Mouse (Mus musculus): Measurements from ENCODE around the gene Polrmt. TPM values are rescaled to one million over a fixed set of nuclear protein-coding genes. Genes with fewer than 3 reads are reported as not detected.

The Polrmt gene
- total and polyA plus RNA-seq, 2 experiments: 7.7 to 42.4 TPM

DNA sequence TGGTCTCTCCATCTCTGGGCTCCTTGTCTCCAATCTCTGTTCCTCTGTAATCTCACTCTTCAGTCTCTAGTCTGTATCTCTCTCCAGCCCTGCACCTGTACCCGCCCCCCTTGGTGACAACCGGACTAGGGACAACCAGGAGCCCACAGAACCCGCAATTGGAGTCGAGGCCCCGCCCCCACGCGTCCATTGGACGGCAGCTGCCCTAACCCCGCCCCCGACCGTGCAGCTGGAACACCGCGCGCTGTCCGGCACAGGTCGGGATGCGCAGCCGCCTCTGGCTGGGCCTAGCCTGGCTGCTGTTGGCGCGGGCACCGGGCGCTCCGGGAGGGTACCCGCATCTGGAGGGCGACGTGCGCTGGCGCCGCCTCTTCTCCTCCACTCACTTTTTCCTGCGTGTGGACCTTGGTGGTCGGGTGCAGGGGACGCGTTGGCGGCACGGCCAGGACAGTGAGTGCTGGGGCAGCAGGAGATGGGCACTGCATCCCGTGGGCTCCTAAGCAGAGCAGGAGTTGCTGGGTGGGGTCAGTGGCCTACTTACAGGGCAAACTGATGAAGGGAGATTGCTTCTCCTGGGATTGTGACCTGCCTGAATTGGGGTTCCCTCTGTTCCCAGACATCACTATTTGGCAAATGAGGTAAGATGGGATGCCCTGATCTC is 8.6 kb upstream of the Polrmt start, which contains the start of gene Fgf22:
TSS of gene Fgf22 (plus strand) at position 221 of the 661 bp plus-strand sequence.
- Histone ChIP-seq H3K36me3 (ENCODE audit: control insufficient read depth, insufficient read depth, low read length) (0 out of 2 replicates have a peak, but pooled peaks cover 2% of the 10 kb centered on the region), H3K27me3 (ENCODE audit: control insufficient read depth, insufficient read depth, low read length) (no peaks in the 10 kb centered on the region), H3K4me1 (ENCODE audit: control insufficient read depth, insufficient read depth, low read length) (no peaks in the 10 kb centered on the region), H3K27ac (replicated peaks; ENCODE audit: insufficient read depth, low read depth, low read length) (no peak within 1 kb of the TSS), H3K79me2 (ENCODE audit: control insufficient read depth, insufficient read depth, low read length) (no peaks in the 10 kb centered on the region), H3K9ac (ENCODE audit: low read depth, low read length) (no peak within 1 kb of the TSS; the same call in 1 of the 2 replicates), H3K4me3 (ENCODE audit: insufficient read depth, low read depth, low read length) (no peak within 1 kb of the TSS)
- DNase-seq (ENCODE audit: extremely low read depth, low read depth, low spot score): peak; percentile 26
- 7% methylated on average over 36 of the region's 36 CpGs for WGBS
- TF ChIP-seq CTCF (IDR thresholded peaks at IDR 0.05; ENCODE audit: low read depth, low read length) (no peak), POLR2A (IDR thresholded peaks at IDR 0.05; ENCODE audit: extremely low read depth, insufficient read depth, low read length) (no peak)

DNA sequence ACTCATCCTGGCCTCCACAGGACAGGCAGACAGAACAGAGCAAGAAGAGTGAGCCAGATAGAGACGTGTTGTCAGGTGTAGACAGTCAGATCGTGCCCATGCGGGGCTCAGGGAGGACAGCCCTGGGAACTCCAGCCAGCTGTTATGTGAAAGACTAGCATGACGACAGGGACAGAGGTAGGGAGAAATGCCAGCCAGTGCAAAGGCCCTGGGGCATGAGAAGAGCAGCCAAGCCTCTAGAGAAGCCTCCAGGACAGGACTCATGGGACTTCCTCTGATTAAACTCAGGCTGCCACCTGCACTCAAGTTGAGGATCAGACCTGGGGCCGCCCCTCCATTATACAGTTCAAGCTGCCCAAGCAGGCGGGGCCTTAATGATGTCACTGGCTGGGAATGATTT is 2.1 kb upstream of the Polrmt start:
- H3K4me3 ChIP-seq (ENCODE audit: insufficient read depth, low read depth, low read length): no peak overlapping the region
- no peaks in the 10 kb centered on the region for H3K79me2 ChIP-seq (ENCODE audit: control insufficient read depth, insufficient read depth, low read length)
- TF ChIP-seq CTCF (IDR thresholded peaks at IDR 0.05; ENCODE audit: low read depth, low read length) (no peak), POLR2A (IDR thresholded peaks at IDR 0.05; ENCODE audit: extremely low read depth, insufficient read depth, low read length) (no peak)
- 83% methylated on average over 6 of the region's 6 CpGs for WGBS
- H3K27me3 ChIP-seq (ENCODE audit: control insufficient read depth, insufficient read depth, low read length): no peaks in the 10 kb centered on the region
- no peak overlapping the region for H3K9ac ChIP-seq (ENCODE audit: low read depth, low read length)
- H3K27ac ChIP-seq (replicated peaks; ENCODE audit: insufficient read depth, low read depth, low read length): no peak overlapping the region
- no peak for DNase-seq (ENCODE audit: extremely low read depth, low read depth, low spot score)
- H3K36me3 ChIP-seq (ENCODE audit: control insufficient read depth, insufficient read depth, low read length): no peaks in the 10 kb centered on the region
- H3K4me1 ChIP-seq (ENCODE audit: control insufficient read depth, insufficient read depth, low read length): peaks cover 5% of the 10 kb centered on the region

DNA sequence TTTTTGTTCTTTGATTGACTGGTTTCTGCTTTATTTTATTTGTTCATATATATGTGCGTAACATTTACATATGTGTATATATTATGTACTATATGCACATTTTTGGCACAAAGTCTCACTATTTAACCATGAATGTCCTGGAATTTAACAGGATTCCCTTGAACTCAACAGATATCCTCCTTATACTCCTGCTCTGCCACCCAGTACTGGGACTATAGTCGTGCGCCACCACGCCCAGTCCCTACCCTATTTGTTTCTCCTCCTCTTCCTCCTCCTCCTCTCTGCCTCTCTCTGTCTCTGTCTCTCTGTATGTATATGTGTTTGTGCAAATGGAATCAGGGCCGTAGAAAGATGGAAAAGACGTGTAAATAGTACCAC is 382 bp upstream of the Polrmt start:
- DNase-seq (ENCODE audit: extremely low read depth, low read depth, low spot score): no peak
- WGBS: 24% methylated on average over 6 of the region's 6 CpGs
- H3K4me3 ChIP-seq (ENCODE audit: insufficient read depth, low read depth, low read length): peak overlapping the region; percentile 19; the same call in 1 of the 2 replicates
- no peak overlapping the region for H3K9ac ChIP-seq (ENCODE audit: low read depth, low read length)
- peaks cover 5% of the 10 kb centered on the region for H3K4me1 ChIP-seq (ENCODE audit: control insufficient read depth, insufficient read depth, low read length)
- H3K27me3 ChIP-seq (ENCODE audit: control insufficient read depth, insufficient read depth, low read length): no peaks in the 10 kb centered on the region
- no peak for TF ChIP-seq CTCF (IDR thresholded peaks at IDR 0.05; ENCODE audit: low read depth, low read length)
- no peak for TF ChIP-seq POLR2A (IDR thresholded peaks at IDR 0.05; ENCODE audit: extremely low read depth, insufficient read depth, low read length)
- no peak overlapping the region for H3K27ac ChIP-seq (replicated peaks; ENCODE audit: insufficient read depth, low read depth, low read length)
- H3K79me2 ChIP-seq (ENCODE audit: control insufficient read depth, insufficient read depth, low read length): no peaks in the 10 kb centered on the region
- peaks cover 2% of the 10 kb centered on the region; the same call in 1 of the 2 replicates for H3K36me3 ChIP-seq (ENCODE audit: control insufficient read depth, insufficient read depth, low read length)

DNA sequence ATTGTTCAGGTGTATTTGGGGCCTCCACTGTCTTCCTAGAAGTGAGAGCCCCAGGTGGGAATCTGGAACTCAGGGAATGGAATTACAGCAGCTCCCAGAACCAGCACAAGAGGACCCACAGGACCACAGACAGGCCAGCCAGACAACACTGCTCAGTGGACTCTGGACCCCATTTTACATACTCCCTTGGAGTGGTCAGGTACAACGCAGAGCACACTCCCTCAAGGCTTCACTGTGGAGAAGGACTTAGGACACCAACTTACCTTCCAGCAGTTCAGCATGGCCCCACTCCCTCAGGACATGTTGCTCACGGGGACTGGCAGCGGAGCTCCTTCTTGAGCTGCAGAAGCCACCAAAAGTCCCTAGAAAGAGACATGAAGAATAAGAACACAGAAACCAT is 970 bp downstream of the Polrmt start:
- H3K79me2 ChIP-seq (ENCODE audit: control insufficient read depth, insufficient read depth, low read length): no peaks in the 10 kb centered on the region
- H3K4me3 ChIP-seq (ENCODE audit: insufficient read depth, low read depth, low read length): no peak overlapping the region
- TF ChIP-seq CTCF (IDR thresholded peaks at IDR 0.05; ENCODE audit: low read depth, low read length): no peak
- TF ChIP-seq POLR2A (IDR thresholded peaks at IDR 0.05; ENCODE audit: extremely low read depth, insufficient read depth, low read length): no peak
- peaks cover 5% of the 10 kb centered on the region for H3K4me1 ChIP-seq (ENCODE audit: control insufficient read depth, insufficient read depth, low read length)
- no peaks in the 10 kb centered on the region for H3K27me3 ChIP-seq (ENCODE audit: control insufficient read depth, insufficient read depth, low read length)
- DNase-seq (ENCODE audit: extremely low read depth, low read depth, low spot score): no peak
- 87% methylated on average over 3 of the region's 3 CpGs for WGBS
- no peak overlapping the region for H3K27ac ChIP-seq (replicated peaks; ENCODE audit: insufficient read depth, low read depth, low read length)
- peaks cover 7% of the 10 kb centered on the region; the same call in 1 of the 2 replicates for H3K36me3 ChIP-seq (ENCODE audit: control insufficient read depth, insufficient read depth, low read length)
- H3K9ac ChIP-seq (ENCODE audit: low read depth, low read length): no peak overlapping the region

DNA sequence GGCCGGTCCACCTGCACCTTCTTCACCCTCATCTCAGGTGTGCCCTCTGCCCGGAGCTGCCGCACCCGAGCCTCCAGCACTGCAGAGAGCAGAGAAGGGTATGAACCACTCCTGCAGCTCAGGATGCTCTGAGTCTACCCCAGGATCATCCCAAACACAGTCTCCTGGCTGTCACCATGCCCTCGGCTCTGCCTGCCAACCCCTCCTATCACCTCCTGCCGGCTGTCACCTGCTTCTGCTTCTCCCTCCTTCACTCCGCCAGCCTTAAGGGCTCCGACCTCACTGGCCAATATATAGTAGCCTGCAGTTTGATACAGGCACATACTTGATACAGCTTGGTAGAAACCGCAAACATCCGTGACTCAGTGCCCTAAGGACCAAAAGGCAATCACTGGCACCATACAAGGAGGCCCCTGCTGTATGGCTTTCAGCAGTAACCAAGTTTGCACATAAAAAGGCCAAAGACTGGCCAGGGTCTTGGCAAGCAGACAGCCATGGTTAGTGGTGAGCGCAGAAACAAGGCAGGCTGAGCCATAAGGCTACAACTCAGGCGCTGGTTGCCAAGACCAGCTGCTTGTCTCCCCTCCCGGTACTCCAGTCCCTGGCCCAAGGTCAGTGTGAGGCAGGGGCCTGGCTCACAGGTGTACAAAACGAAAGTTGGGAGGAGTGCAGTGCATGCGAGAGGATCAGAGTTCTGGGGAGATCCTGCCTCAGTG is 2.6 kb downstream of the Polrmt start:
- no peak overlapping the region for H3K4me3 ChIP-seq (ENCODE audit: insufficient read depth, low read depth, low read length)
- H3K4me1 ChIP-seq (ENCODE audit: control insufficient read depth, insufficient read depth, low read length): peaks cover 5% of the 10 kb centered on the region
- H3K79me2 ChIP-seq (ENCODE audit: control insufficient read depth, insufficient read depth, low read length): no peaks in the 10 kb centered on the region
- peaks cover 10% of the 10 kb centered on the region for H3K36me3 ChIP-seq (ENCODE audit: control insufficient read depth, insufficient read depth, low read length)
- 95% methylated on average over 15 of the region's 15 CpGs for WGBS
- H3K9ac ChIP-seq (ENCODE audit: low read depth, low read length): no peak overlapping the region
- no peak for DNase-seq (ENCODE audit: extremely low read depth, low read depth, low spot score)
- H3K27me3 ChIP-seq (ENCODE audit: control insufficient read depth, insufficient read depth, low read length): no peaks in the 10 kb centered on the region
- no peak for TF ChIP-seq CTCF (IDR thresholded peaks at IDR 0.05; ENCODE audit: low read depth, low read length)
- no peak for TF ChIP-seq POLR2A (IDR thresholded peaks at IDR 0.05; ENCODE audit: extremely low read depth, insufficient read depth, low read length)
- no peak overlapping the region for H3K27ac ChIP-seq (replicated peaks; ENCODE audit: insufficient read depth, low read depth, low read length)

DNA sequence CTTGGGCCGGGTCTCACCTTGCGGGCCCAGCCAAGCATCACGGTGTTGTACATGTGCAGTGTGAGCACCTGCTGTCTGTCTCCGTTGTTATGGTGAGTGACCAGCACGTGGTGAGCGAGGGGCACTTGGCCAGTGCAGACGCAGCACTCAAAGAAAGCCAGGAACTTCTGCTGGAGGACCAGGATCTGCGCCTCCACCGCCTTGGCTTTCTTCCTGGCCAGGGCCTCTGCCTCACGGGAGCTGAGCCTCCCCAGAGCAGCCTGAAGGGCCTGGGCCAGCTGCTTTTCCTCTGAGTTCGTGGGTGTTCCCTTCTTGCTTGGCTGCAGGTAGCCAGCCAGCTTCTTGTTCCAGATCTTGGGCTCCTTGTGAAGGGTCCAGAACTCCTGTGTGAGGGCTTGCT is 3.2 kb downstream of the Polrmt start:
- Histone ChIP-seq H3K27me3 (ENCODE audit: control insufficient read depth, insufficient read depth, low read length) (no peaks in the 10 kb centered on the region), H3K9ac (ENCODE audit: low read depth, low read length) (no peak overlapping the region), H3K36me3 (ENCODE audit: control insufficient read depth, insufficient read depth, low read length) (peaks cover 10% of the 10 kb centered on the region), H3K4me1 (ENCODE audit: control insufficient read depth, insufficient read depth, low read length) (peaks cover 5% of the 10 kb centered on the region), H3K4me3 (ENCODE audit: insufficient read depth, low read depth, low read length) (no peak overlapping the region), H3K79me2 (ENCODE audit: control insufficient read depth, insufficient read depth, low read length) (no peaks in the 10 kb centered on the region), H3K27ac (replicated peaks; ENCODE audit: insufficient read depth, low read depth, low read length) (no peak overlapping the region)
- 92% methylated on average over 11 of the region's 11 CpGs for WGBS
- DNase-seq (ENCODE audit: extremely low read depth, low read depth, low spot score): no peak
- TF ChIP-seq CTCF (IDR thresholded peaks at IDR 0.05; ENCODE audit: low read depth, low read length): no peak
- TF ChIP-seq POLR2A (IDR thresholded peaks at IDR 0.05; ENCODE audit: extremely low read depth, insufficient read depth, low read length): no peak
